Mouse (Mus musculus) erythroid progenitor cell, adult 5-6 weeks (primary cell): ENCODE measurements around the gene Sbf2. TPM values are rescaled to one million over a fixed set of nuclear protein-coding genes. Genes with fewer than 3 reads are reported as not detected.
"Not testable (repeated sequence)": the region's sequence is repeated elsewhere in the genome, so short reads cannot be mapped to it uniquely, and the experiment has no call there.

Source experiments
- ATAC-seq: replicated peaks from 2 replicates; pipeline ENCODE4 v1.8.0; 2016; ENCODE audit warnings: moderate number of reproducible peaks, mild to moderate bottlenecking, moderate TSS enrichment, inconsistent platforms; ENCODE audit not compliant: poor library complexity, low FRiP score, severe bottlenecking
- total RNA-seq, 2 experiments: library from RNA; stranded (forward) in 1 of 2; stranded (reverse) in 1 of 2; fragments of 150-400 nt in 1 of 2; fragments of 186-747, 209-891 nt in 1 of 2; gene quantifications; 2 replicates each; pipeline versions ENCODE4 v1.2.3 to v1.2.4; 2015 to 2017; ENCODE audit warnings: low replicate concordance in 2 of 2

Gene Sbf2
- total RNA-seq, 2 experiments from 2014 or later = 0.38 to 10.9 TPM

DNA sequence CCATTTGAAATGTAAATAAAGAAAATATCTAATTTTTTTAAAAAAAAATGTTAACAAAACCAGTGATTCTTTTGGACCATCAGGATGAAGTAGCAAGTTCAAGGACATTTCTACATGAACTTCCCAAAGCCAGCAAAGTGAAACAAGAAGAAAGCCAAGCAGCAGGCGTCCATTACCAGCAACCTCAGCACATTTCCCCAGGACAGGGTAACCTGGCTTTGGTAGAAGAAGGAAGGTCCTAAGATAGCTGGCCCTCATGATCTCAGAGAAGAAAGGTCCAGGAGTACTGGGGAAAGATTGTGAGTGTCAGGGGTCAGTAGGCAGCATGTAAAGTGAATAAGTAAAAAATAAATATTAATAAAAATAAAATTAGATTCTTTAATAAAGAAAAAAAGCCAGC lies 27.0 kb downstream of the Sbf2 start:
- ATAC-seq = no peak

- no peak for ATAC-seq
These were observed 29.5 kb downstream of the Sbf2 start for GRCm38 (mm10) chr7:110585250-110585649.

GRCm38 (mm10) chr7:110584159-110584558 lies 30.6 kb downstream of the Sbf2 start:
- no peak for ATAC-seq

DNA sequence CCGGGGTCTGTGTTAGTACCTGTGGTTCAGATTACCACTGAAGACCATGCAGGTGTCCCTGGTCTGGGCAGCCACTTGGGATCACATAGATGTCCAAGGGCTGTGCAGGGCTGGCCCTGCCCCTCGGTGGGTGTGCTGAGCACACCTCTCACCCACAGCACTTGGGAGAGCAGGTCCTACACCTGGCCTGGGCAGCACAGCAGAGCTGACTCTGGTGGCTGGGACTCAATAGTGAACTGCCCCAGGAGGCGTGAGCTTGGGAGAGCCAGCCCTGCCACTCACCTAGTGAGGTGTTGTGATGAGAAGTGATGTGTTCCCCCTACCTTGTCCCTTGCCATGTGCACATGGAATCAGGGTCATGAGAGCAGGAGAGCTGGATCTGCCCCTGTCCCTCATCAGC lies 31.0 kb downstream of the Sbf2 start:
- ATAC-seq = no peak

DNA sequence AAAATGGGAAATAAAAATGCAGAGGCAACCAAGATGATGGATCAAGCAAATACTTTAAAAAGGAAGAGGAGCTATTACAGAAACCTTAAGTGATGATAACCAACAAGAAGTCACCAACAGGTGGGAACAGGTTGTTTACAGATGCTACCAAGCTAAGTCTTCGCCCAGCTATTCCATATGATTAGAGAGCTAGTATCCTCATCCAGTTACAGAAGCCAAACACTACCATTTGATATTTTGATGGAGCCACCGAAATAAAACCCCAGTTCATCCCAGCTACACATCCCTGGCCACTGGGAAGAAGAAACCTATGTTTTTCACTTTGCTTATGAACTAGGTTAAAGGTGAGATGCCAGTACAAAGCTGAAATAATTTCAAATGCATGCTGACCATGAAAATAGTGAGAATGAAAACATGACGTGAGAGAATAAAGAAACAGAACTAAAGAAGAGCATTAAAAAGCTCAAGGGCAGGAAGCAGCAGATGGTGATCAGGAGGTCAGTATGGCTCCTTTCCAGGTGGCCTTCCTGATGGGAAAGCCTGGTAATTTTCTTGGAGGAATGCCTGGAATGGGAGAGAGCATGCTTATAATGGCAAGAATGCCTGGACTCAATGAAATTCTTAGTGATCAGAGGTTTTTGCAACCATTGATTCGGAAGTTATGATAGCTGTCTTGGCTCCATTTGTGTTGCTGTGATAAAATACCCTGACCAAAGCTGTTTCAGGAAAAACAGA lies 48.7 kb downstream of the Sbf2 start:
- ATAC-seq = no peak

DNA sequence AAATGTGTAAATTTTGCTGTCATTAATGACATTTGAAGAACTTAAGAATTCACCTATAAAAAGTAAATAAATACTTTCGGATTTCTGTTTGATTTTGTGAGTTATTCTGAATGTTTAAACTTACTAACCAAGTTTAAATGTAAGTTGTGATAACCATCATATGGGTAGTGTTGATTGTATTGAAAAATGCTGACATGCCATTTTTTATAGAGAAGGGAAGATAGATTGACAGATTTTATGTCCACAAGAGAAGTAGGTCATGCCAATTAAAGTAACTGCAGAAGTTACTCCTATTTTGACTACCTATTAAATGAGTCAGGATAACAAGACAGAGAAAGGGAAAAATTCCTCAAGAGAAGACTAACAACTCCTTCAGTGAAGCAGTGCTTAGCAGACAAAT lies 53.1 kb downstream of the Sbf2 start:
- no peak for ATAC-seq

DNA sequence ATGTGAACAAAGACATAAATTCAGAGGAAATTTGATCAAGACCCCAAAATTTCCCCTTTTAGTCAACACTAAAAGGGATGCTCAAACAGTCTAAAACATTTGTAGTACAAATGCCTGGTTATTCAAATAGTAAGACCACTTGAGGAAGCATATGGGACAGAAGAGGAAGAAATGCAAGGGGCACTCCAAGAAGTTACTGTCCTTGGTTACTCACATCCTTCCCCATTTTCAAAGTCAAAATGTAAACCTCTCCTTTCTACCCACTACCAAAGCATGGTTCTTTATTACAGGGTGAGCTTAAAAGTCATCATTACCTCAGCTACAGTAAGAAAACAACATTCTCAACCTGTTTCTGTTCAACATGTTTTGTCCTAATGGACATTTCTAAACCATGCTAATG lies 57.7 kb downstream of the Sbf2 start:
- ATAC-seq = no peak

- ATAC-seq = no peak
These were observed 58.5 kb downstream of the Sbf2 start for GRCm38 (mm10) chr7:110556221-110556620.

DNA sequence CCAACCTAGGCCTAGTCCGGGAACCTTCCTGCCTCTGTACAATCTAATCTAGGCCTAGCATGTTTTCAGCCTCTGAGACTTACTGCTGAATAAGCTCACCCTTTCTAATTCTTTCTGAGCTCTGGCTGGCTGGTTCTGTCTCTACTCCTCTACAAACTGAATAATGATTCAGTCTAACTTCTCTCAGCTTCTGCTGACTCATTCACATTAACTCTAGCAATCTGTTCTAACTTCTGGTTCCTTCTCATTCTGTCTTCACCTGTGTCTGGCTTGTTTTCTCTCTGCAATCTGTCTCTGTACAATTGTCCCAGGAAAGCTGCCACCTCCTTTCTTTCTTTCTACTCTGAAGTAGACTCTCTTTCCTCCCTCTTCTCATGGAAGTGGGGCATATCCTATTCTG lies 59.5 kb downstream of the Sbf2 start:
- ATAC-seq = no peak

- no peak for ATAC-seq
These were observed 66.5 kb downstream of the Sbf2 start for GRCm38 (mm10) chr7:110548268-110548667.

DNA sequence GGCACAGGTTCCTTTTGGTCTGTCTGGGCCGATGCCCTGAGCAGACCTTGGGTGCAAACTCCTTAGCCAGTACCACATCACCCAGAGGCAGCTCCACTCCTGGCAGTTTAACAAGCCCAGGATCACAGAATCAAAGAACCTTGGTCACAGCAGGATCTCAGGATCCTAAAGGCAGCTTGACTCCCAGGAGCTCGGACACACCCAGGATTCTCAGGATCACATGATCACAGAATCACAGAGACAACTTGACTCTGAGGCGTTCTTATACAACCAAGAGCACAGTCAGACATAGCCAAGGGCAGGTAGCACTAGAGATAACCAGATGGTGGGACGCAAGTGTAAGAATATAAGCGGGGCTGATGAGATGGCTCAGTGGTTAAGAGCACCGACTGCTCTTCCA lies 71.4 kb downstream of the Sbf2 start:
- no peak for ATAC-seq

- no peak for ATAC-seq
These were observed 75.5 kb downstream of the Sbf2 start for GRCm38 (mm10) chr7:110539266-110539665.

DNA sequence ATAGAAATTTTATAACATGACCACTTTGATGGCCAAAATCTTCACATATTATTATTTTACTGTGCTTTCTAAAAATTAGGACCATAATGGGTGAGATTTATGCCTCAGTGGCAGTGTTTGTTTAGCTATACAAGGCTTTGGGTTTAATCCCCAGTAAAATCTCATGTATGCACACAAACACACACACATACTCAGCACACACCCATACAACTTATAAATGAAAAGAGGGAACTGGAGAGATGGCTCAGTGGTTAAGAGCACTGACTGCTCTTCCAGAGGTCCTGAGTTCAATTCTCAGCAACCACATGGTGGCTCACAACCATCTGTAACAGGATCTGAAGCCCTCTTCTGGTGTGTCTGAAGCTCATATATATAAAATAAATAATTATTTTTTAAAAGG lies 84.4 kb downstream of the Sbf2 start:
- ATAC-seq = not testable (repeated sequence)

GRCm38 (mm10) chr7:110525090-110525775 lies 89.5 kb downstream of the Sbf2 start:
- no peak for ATAC-seq

- no peak for ATAC-seq
These were observed 98.2 kb downstream of the Sbf2 start for GRCm38 (mm10) chr7:110516241-110517220.

DNA sequence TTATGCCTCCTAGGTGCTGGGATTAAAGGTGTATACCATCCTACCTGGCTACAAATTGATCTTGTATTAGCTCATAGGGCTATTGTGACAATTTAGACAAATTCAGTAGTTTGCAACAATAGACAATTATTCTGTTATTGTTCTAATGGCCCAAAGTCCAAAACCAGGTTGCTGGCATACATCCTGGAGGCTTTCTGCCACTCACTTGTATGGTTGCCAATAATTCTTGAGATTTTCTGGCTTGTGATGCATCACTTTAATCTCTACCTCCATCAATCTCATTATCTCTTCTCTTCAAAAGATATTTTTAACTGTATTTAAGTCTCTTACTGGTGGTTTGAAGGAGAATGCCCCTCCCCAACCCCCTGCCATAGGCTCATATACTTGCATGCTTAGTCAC lies 100.6 kb downstream of the Sbf2 start:
- no peak for ATAC-seq

DNA sequence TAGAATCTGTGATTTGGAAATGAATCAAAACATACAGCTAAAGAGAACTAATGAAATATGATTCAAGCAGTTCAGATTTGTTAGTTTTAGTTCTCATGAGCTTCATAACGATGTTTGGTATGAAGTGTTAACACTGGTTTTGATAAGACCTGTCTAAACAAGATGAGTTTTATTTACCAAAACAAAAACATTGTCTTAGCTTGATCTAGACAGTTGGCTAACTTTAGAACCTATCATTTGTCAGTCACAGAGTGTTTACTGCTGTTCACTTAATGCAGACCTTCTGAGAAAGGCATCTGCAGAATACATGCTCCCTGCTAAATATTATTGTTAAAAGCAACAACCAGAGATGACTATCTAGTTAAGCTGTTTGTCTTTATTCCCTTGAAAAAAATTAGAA lies 116.1 kb downstream of the Sbf2 start:
- no peak for ATAC-seq

DNA sequence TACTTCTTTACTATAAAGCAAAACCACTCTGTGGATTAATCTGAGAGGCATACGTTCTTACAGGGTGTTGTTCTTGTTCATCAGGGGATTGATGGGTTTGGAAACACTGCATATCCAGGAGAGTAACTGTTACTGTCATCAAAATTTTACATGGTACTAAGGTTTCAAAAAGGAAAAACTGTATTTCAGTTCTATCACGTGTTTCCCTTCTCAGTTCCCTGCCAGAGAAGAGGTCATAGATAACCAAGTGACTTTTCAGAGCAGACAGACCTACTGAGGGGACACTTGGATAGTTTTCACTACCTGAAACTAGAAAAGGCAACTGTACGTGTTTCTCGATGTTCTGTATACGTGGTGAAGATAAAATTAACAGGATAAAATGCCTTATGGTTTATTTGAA lies 123.7 kb downstream of the Sbf2 start:
- ATAC-seq = no peak

GRCm38 (mm10) chr7:110485051-110485450 lies 129.7 kb downstream of the Sbf2 start:
- no peak for ATAC-seq

GRCm38 (mm10) chr7:110470987-110471386 lies 143.7 kb downstream of the Sbf2 start:
- no peak for ATAC-seq
